Mouse (Mus musculus): ENCODE data around the gene Gpr182.

- TF ChIP-seq CTCF (conservative IDR thresholded peaks at IDR 0.05; ENCODE audit: low read length) (no peak), NANOG (IDR thresholded peaks at IDR 0.05; ENCODE audit: borderline replicate concordance, low read length) (no peak)
These were observed 47.2 kb downstream of the Gpr182 start for GRCm38 (mm10) chr10:127704293-127704692.

Measured in E14TG2a.4 (cell line).